Mouse (Mus musculus) midbrain, postnatal 0 days (tissue): ENCODE data around the gene Vps39. TPM values are rescaled to one million over a fixed set of nuclear protein-coding genes. Genes with fewer than 3 reads are reported as not detected.

Experiments used
- ATAC-seq: fragments of 200-750 bp; cut with Nextera tagmentation; 2 replicates; pipeline ENCODE4 v1.8.0; 2017; ENCODE audit warnings: moderate number of reproducible peaks, mild to moderate bottlenecking, moderate TSS enrichment, moderate library complexity; ENCODE audit not compliant: low FRiP score
- DNase-seq: peaks from one replicate; pipeline ENCODE4 v3.0.0-alpha.2; 2015; ENCODE audit warnings: low spot score
- H3K27ac ChIP-seq: fragments of 300-500 bp; sonication (generic); 2 replicates; pipeline ENCODE4 v1.5.1; 2014; ENCODE audit warnings: low read depth, mild to moderate bottlenecking, low read length, mixed read lengths
- H3K27me3 ChIP-seq: fragments of 300-500 bp; sonication (generic); 2 replicates; pipeline ENCODE4 v1.6.1; 2014; ENCODE audit warnings: low read length, control low read depth, mixed read lengths; ENCODE audit not compliant: insufficient read depth
- H3K36me3 ChIP-seq: fragments of 300-500 bp; sonication (generic); 2 replicates; pipeline ENCODE4 v1.6.1; 2014; ENCODE audit warnings: low read length, control low read depth, mixed read lengths; ENCODE audit not compliant: insufficient read depth
- H3K4me1 ChIP-seq: fragments of 300-500 bp; sonication (generic); 2 replicates; pipeline ENCODE4 v1.6.1; 2014; ENCODE audit warnings: mild to moderate bottlenecking, control low read depth, antibody characterized with exemption, low read length, mixed read lengths; ENCODE audit not compliant: insufficient read depth
- H3K4me2 ChIP-seq: fragments of 300-500 bp; sonication (generic); 2 replicates; pipeline ENCODE4 v1.6.1; 2014; ENCODE audit warnings: low read depth, mild to moderate bottlenecking, low read length, mixed read lengths; ENCODE audit not compliant: poor library complexity, severe bottlenecking
- H3K4me3 ChIP-seq: fragments of 300-500 bp; sonication (generic); 2 replicates; pipeline ENCODE4 v1.5.1; 2014; ENCODE audit warnings: low read depth, mild to moderate bottlenecking, low read length, moderate library complexity
- H3K9ac ChIP-seq: fragments of 300-500 bp; sonication (generic); replicated peaks from 2 replicates; pipeline ENCODE4 v1.6.1; 2014; ENCODE audit warnings: mild to moderate bottlenecking, low read length, moderate library complexity, mixed read lengths; ENCODE audit not compliant: poor library complexity, severe bottlenecking
- H3K9me3 ChIP-seq: fragments of 300-500 bp; sonication (generic); 2 replicates; pipeline ENCODE4 v1.6.1; 2016; ENCODE audit warnings: low read length, control low read depth
- CTCF ChIP-seq: IDR thresholded peaks from 2 replicates; pipeline ENCODE4 v1.5.1; 2016; ENCODE audit warnings: antibody characterized with exemption, mild to moderate bottlenecking
- WGBS: fragments of 180-500 bp; shearing (Covaris S2); extraction: QIAGEN DNeasy Blood & Tissue Kit; methylation state at CpG from one replicate; pipeline ENCODE4 v1.1.7; 2014; 5-methylcytosine and 5-hydroxymethylcytosine counted together
- polyA plus RNA-seq: library from polyadenylated mRNA; unstranded; fragments of >200 nt; fragmentation: Nextera tagmentation; extraction: Ambion mirVana; gene quantifications from 2 replicates; pipeline ENCODE4 v1.2.1, GENCODE M21; 2015
- total RNA-seq: library from RNA; depleted of rRNA; stranded (reverse); fragments of >200 nt; gene quantifications from 2 replicates; pipeline ENCODE4 v1.2.3, GENCODE M21; 2014

The Vps39 gene
- total and polyA plus RNA-seq, 2 experiments from 2014 or later: 37.1 to 47.8 TPM

GRCm38 (mm10) chr2:120386264-120386663 lies 33.3 kb upstream of the Vps39 start:
- Histone ChIP-seq H3K9me3 (no peaks in the 10 kb centered on the region), H3K4me2 (no peak overlapping the region), H3K27ac (no peak overlapping the region), H3K4me1 (no peaks in the 10 kb centered on the region), H3K36me3 (peaks cover 42% of the 10 kb centered on the region), H3K9ac (no peak overlapping the region), H3K4me3 (no peak overlapping the region), H3K27me3 (no peaks in the 10 kb centered on the region)
- DNase-seq (no peak), ATAC-seq (no peak)
- TF ChIP-seq CTCF: no peak
- 96% methylated on average over 1 of the region's 1 CpGs for WGBS

GRCm38 (mm10) chr2:120373858-120374257 lies 20.9 kb upstream of the Vps39 start:
- Histone ChIP-seq H3K4me1 (no peaks in the 10 kb centered on the region), H3K36me3 (peaks cover 38% of the 10 kb centered on the region), H3K27ac (no peak overlapping the region), H3K4me3 (no peak overlapping the region), H3K9me3 (no peaks in the 10 kb centered on the region), H3K27me3 (no peaks in the 10 kb centered on the region), H3K9ac (no peak overlapping the region), H3K4me2 (no peak overlapping the region)
- ATAC-seq: no peak
- WGBS: 79% methylated on average over 4 of the region's 4 CpGs
- no peak for DNase-seq
- TF ChIP-seq CTCF: no peak

GRCm38 (mm10) chr2:120367416-120368207 lies 14.7 kb upstream of the Vps39 start:
- H3K27me3 ChIP-seq: no peaks in the 10 kb centered on the region
- H3K9ac ChIP-seq: no peak overlapping the region
- TF ChIP-seq CTCF: no peak
- no peak overlapping the region for H3K4me3 ChIP-seq
- no peak for ATAC-seq
- 96% methylated on average over 4 of the region's 4 CpGs for WGBS
- no peaks in the 10 kb centered on the region for H3K9me3 ChIP-seq
- H3K4me2 ChIP-seq: no peak overlapping the region
- H3K36me3 ChIP-seq: peaks cover 36% of the 10 kb centered on the region
- DNase-seq: no peak
- no peak overlapping the region for H3K27ac ChIP-seq
- H3K4me1 ChIP-seq: no peaks in the 10 kb centered on the region

- 92% methylated on average over 3 of the region's 3 CpGs for WGBS
- H3K9ac ChIP-seq: no peak overlapping the region
- DNase-seq: no peak
- H3K4me3 ChIP-seq: no peak overlapping the region
- H3K27ac ChIP-seq: no peak overlapping the region
- no peak for TF ChIP-seq CTCF
- no peaks in the 10 kb centered on the region for H3K4me1 ChIP-seq
- no peak for ATAC-seq
- no peaks in the 10 kb centered on the region for H3K9me3 ChIP-seq
- H3K27me3 ChIP-seq: no peaks in the 10 kb centered on the region
- H3K36me3 ChIP-seq: peaks cover 36% of the 10 kb centered on the region
- H3K4me2 ChIP-seq: no peak overlapping the region
Measured at GRCm38 (mm10) chr2:120366501-120366900, 13.6 kb upstream of the Vps39 start.

- no peak overlapping the region for H3K27ac ChIP-seq
- no peaks in the 10 kb centered on the region for H3K9me3 ChIP-seq
- TF ChIP-seq CTCF: no peak
- H3K27me3 ChIP-seq: no peaks in the 10 kb centered on the region
- no peak for DNase-seq
- no peak for ATAC-seq
- no peak overlapping the region for H3K9ac ChIP-seq
- peaks cover 28% of the 10 kb centered on the region for H3K36me3 ChIP-seq
- H3K4me2 ChIP-seq: no peak overlapping the region
- H3K4me1 ChIP-seq: no peaks in the 10 kb centered on the region
- no peak overlapping the region for H3K4me3 ChIP-seq
- 95% methylated on average over 1 of the region's 1 CpGs for WGBS
Measured at GRCm38 (mm10) chr2:120360425-120360824, 7.5 kb upstream of the Vps39 start.

- no peaks in the 10 kb centered on the region for H3K9me3 ChIP-seq
Measured at GRCm38 (mm10) chr2:120351321-120351720, 1.6 kb downstream of the Vps39 start.

More at GRCm38 (mm10) chr2:120351321-120351720, 1.6 kb downstream of the Vps39 start:
- Histone ChIP-seq H3K27me3 (no peaks in the 10 kb centered on the region), H3K27ac (no peak overlapping the region), H3K4me2 (no peak overlapping the region), H3K9ac (no peak overlapping the region), H3K4me3 (no peak overlapping the region), H3K4me1 (peaks cover 10% of the 10 kb centered on the region), H3K36me3 (peaks cover 22% of the 10 kb centered on the region)
- TF ChIP-seq CTCF: no peak
- ATAC-seq (no peak), DNase-seq (no peak)
- WGBS: 84% methylated on average over 5 of the region's 5 CpGs
